Mouse (Mus musculus): ENCODE measurements around the gene Pgam2.

DNA sequence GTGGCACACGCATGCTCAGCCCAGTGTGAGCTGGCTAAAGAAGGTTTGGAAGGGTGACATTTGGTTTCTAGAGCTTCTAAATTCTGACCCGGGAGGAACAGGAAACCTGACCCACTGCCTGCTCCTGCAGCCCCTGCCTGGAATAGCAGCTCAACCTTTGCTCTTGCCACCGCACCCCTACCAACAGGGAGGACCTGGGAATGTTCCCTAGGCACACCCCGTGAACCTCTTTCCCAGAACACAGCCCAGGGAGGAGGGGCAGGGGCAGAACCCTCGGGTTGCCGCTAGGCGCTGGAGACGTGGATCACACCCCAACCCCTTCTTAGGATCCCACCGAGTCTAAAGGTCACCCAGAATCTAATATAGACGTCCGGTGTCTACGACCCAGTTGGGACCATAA lies 1.5 kb downstream of the Pgam2 start:
- no peak for TF ChIP-seq CTCF (IDR thresholded peaks at IDR 0.05; ENCODE audit: insufficient read depth, low read depth, low read length)
- no peak for TF ChIP-seq POLR2A (IDR thresholded peaks at IDR 0.05; ENCODE audit: insufficient read depth, low read depth, low read length)

Data from olfactory bulb, adult 2 months (tissue).